Mouse (Mus musculus) spleen, embryonic (tissue): ENCODE data around the gene Sorcs2.
"Not testable (repeated sequence)": the region's sequence is repeated elsewhere in the genome, so short reads cannot be mapped to it uniquely, and the experiment has no call there.

Experiments
- CTCF ChIA-PET: fragments of 350-600 bp; sonication (Branson Sonifier 250); formaldehyde crosslinking; loops from one replicate; lab custom pipeline; 2022; lab: Charles Lee

Sorcs2 gene

GRCm38 (mm10) chr5:36394840-36395515 lies 3.0 kb downstream of the Sorcs2 start:
- CTCF ChIA-PET = interaction anchor here (2.2 kb wide), 1 partner anchor 72 kb away, joined by 7 read pairs; no protein-coding TSS in a partner anchor

DNA sequence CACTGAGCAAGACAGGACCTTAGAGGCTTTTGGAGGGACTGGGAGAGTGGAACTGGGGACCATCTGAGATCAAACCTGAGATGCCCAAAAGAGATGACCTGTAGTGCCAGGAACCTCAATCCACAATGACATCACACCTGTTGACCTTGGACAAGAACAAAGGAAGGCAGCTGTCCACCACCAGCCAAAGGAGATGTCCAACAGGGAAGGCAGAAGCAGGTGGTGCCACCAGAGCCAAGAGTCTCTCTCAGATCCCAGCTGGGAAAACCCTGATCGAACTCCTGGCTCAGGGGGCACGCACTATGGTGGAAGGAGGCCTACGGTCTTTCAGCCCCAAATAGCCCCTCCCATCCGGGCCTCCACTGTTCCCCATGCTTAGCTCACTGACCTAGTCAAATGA lies 6.2 kb downstream of the Sorcs2 start:
- CTCF ChIA-PET = interaction anchor here (0.5 kb wide), 1 partner anchor 1945 kb away, joined by 3 read pairs; no protein-coding TSS in a partner anchor

DNA sequence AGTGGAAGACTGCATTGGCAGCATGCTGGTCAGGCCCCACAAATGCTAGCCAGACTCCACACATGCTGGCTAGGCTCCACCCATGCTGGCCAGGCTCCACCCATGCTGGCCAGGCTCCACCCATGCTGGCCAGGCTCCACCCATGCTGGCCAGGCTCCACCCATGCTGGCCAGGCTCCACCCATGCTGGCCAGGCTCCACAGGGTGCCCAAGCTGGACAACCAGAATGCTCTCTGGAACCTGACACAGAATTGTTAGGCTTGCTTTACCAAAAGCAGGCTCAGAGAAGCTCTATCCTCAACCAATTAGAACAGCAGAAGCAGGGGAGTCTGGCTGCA lies 7.4 kb downstream of the Sorcs2 start:
- CTCF ChIA-PET = not testable (repeated sequence)

DNA sequence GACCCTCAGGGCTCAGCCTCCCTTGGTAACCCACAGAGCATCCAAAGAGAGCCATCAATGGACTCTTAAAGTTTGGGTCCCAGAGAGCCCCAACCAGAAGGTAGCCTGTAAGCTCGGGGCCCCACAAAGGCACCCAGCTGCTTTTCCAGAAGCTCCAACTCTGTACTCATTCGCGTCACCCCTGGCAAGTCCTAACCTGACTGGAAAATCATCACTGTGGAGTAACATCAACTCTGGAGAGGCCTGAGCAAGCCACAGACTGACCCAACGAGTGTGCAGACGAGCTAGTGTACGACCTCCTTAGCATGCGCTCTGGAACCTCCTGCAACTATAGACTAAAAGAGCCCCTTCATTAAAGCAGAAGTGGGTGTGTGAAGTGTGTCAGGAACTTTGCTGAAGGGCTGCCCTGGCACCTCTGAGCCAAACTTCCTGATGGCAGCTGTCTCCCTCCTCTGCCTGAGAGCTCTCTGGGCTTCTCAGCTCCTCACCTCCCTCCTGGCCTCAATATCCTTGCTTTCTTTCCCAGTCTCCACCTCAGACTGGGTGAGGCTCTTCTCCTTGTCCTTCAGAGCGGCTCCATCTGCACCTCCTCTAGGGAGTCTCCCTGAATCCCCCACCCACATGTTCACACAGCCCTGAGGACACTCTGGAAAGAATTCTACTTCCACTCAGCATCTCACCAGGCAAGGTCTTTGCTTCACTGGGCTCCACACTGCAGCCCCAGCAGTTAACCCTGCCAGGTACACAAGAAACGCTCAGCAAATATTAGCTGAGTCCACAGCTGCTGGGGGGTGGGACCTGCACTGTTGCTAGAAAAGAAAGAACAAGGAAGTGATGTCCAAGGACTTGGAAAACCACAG lies 8.0 kb downstream of the Sorcs2 start:
- CTCF ChIA-PET = no interaction called here

DNA sequence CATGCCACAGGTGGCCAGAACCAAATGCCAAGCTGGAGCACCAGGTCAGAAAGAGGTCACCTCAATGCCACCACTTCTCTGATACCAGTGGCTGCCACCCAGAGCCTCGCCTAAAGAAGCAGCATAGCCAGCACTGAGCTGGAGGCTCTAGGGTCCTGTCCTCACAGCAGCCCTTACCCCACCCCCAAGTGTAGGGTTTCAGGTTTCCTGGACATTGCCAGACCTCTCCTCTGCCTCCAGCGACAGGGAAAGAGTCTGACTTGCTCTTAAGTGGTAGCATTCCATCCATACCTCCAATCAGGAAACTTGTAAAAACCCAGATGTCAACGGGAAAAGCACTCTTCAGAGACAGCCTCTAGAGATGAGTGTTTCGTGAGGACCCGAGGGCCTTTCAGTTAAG lies 12.9 kb downstream of the Sorcs2 start:
- CTCF ChIA-PET = no interaction called here

- CTCF ChIA-PET = no interaction called here
Observed at GRCm38 (mm10) chr5:36383431-36383830, 14.5 kb downstream of the Sorcs2 start.

GRCm38 (mm10) chr5:36382721-36383120 lies 15.2 kb downstream of the Sorcs2 start:
- CTCF ChIA-PET = no interaction called here

DNA sequence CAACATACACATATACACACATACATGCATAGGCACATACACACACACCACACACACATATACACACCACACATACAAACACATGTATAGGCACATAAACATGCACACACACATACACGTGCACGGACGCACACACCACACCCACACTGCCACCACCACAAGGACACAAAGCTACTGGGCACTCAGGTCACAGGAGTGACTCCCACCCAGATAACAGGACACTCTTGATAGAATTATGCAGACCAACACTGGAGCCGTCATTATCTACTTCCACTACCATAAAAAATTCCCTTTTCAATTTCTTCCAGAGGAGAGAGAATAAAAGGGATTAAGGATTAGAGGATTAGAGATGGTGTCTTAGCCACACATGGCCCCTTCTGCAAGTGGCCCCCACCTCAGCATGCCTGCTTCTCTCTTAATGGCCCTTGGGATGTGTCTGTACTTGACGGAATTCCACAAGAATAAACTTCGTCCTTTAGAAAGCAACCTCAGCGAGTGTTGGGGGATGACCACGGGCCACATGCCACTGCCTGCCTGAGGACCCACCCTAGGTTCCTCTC lies 15.7 kb downstream of the Sorcs2 start:
- CTCF ChIA-PET = no interaction called here

DNA sequence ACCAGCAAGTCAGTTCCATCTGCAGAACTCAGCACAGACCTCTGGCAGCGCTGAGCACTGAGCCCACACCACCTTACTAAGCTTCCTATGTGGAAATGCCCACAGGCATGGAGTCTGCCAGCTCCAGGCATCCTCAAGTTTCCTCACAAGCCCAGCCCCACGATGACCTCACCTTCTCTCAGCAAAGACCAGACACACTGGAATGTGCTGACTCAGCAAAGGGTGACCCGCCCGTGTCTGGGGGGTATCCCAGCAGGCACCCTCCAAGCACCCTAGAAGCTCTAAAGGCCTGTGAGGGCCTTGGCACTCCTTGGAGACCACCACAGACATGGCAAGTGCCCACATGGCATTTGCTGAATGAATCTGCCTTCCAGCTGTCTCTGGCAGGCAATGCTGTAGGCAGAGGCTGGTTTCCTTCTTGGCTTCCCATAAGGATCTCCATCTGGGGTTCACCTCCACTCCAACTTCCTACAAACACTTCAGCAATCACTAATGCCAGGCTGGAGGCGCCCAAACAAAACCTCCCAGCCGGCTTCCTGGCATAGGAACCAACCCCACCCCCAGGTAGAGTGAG lies 17.9 kb downstream of the Sorcs2 start:
- CTCF ChIA-PET = no interaction called here

DNA sequence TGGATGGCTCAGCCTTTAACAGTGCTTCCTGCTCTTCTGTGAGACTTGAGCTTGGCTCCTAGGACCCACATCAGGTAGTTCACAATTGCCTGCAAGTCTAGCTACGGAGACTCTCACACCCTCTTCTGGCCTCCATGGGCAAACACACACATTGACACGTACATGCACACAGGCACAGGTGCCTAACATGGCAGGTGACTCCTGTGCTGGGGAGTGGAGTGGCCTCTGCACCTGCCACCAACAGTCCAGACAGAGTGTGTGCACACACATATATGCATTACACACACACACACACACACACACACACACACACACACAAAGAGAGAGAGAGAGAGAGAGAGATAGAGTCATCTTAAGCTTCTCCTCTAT lies 19.6 kb downstream of the Sorcs2 start:
- CTCF ChIA-PET = no interaction called here

DNA sequence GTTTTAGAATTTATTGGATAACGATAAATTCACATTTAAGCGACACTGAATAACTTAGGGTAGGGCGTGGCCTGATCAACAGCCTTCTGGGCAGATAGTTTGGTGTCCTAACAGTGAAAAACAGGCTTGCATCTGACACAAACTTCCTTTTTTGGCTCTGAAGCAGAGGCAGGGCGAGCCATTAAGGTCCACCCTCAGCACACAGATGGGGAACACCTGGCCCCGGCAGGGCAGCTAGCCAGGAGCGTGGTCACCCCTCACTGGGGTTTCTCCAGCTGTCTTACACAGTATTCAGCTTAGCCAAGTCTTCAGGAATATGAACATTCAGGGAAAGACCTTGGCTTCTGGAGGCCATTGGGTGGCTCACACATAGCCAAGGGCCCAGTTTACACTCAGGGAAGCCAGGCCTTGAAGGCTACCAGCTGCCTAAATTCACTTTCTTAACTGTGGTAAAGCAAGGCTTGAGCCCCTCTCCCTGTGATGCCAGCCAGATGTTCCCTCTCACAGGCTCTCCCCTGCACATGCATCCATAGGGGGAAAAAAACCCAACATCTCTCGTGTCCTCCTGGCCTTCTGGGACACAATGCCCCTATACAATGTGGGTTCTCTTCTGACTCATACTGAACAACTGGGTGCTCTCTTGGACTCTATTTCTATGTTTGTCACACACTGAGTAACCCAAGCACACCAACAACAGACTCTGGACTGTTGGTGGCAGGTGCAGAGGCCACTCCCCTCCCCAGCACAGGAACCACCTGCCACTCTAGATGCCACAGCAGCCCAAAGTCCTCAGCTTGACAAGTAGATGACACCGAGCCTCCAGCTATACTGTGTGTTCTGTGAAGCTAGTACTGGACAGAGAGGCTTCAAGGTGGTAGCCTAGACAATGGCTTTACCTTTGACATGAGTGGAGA lies 20.2 kb downstream of the Sorcs2 start:
- CTCF ChIA-PET = no interaction called here

DNA sequence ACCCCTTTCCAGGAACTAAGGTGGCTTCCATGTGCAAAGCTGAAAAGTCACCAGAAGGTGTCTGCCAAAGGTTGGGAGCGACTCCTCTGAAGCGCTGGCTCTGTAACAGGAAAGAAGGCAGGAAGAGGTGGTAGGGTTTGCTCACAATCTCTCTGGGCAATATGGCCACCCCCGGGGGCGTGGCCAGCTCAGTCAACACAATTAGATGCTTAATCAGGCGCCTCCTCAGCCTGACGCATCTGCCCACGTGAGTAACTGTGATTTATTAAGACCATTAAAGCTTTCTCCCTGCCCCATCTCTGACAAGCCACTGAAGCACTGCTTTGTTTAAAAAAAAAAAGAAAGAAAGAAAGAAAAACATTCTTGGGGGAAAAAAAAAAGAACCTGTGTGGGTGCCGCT lies 22.1 kb downstream of the Sorcs2 start:
- CTCF ChIA-PET = interaction anchor here (0.6 to 1.2 kb wide), 4 partner anchors 23 to 97 kb away, joined by 4 to 5 read pairs (median 4); no protein-coding TSS in a partner anchor

GRCm38 (mm10) chr5:36374221-36375050 lies 23.5 kb downstream of the Sorcs2 start:
- CTCF ChIA-PET = interaction anchor here (0.6 kb wide), 1 partner anchor 50 kb away, joined by 8 read pairs; no protein-coding TSS in a partner anchor

DNA sequence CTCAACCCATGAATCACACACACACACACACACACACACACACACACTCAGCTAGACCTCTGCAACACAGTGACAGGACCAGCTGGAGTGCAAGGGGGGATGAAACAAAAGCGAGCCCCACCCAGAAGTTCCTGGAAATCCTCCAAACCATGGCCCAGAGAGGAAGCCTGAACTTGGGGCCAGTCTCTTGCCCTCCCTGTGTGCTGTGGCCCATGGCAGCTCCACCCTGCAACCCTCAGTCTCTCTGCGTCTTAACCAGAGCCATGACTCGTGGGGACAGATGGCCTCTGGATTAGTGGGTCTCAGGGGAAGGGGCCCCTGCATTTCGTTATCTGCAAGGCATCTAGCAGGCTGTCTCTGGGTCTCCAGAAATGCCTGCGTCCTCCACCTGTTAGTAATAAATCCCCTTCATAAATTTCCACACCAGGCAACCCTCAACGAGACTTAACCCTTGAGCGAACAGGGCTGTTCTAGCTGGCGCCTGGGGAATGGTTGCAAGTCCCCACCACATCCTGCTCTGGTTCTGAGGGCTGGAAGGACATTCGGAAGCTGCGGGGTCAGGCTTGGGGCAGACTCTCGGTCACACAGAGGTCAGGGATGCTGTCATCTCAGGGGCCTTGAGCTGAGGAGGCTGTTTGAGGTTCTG lies 24.6 kb downstream of the Sorcs2 start:
- CTCF ChIA-PET = interaction anchor here (0.6 kb wide), 1 partner anchor 49 kb away, joined by 8 read pairs; no protein-coding TSS in a partner anchor

GRCm38 (mm10) chr5:36371731-36372130 lies 26.2 kb downstream of the Sorcs2 start:
- CTCF ChIA-PET = no interaction called here

- CTCF ChIA-PET = no interaction called here
Observed at GRCm38 (mm10) chr5:36369261-36369684, 28.7 kb downstream of the Sorcs2 start.

GRCm38 (mm10) chr5:36368511-36369135 lies 29.3 kb downstream of the Sorcs2 start:
- CTCF ChIA-PET = no interaction called here

DNA sequence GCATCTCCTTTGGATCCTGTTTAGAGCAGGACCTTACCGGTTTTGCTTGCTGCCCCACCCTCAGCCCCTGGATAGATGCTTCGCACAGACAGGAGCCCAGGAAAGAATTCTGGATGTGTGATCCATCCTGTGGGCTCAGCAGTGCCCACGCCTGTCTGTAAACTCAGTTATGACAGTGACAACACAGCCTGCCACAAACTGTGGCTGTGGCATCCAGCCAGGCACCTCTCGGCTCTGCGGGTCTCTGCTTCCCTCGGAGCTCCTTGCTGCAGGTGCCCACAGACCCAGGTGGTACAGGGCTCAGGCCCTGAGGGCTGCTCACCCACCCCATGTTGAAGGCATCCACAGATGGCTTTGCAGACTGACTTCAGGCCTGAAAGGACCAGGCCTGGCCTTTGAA lies 30.0 kb downstream of the Sorcs2 start:
- CTCF ChIA-PET = no interaction called here

DNA sequence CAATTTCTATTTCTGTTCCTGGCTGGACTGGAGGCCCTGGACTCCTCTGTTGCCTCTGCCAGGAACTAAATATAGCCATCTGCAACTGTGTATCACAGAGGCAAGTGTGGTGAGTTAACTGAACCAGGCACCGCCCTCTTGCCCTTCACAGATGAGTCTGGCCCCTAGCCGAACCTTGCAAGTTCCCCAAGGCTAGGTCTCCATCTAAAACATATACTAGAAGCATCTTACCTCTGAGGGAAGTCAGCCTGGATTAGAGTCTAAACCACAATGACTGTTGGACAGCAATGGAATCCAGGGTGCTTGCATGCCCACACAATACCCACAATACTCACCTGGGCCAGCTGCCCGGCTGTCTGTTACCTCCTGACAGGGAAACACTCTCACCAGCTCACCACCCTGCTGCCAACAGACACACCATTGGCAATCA lies 30.7 kb downstream of the Sorcs2 start:
- CTCF ChIA-PET = no interaction called here
